Mouse (Mus musculus): ENCODE measurements at regions not wholly inside any gene's neighbourhood (a gene's known extent, or its start where the extent isn't known, plus 50 kb on each side); places are given as distances from the start of the nearest gene placed in this dataset.

DNA sequence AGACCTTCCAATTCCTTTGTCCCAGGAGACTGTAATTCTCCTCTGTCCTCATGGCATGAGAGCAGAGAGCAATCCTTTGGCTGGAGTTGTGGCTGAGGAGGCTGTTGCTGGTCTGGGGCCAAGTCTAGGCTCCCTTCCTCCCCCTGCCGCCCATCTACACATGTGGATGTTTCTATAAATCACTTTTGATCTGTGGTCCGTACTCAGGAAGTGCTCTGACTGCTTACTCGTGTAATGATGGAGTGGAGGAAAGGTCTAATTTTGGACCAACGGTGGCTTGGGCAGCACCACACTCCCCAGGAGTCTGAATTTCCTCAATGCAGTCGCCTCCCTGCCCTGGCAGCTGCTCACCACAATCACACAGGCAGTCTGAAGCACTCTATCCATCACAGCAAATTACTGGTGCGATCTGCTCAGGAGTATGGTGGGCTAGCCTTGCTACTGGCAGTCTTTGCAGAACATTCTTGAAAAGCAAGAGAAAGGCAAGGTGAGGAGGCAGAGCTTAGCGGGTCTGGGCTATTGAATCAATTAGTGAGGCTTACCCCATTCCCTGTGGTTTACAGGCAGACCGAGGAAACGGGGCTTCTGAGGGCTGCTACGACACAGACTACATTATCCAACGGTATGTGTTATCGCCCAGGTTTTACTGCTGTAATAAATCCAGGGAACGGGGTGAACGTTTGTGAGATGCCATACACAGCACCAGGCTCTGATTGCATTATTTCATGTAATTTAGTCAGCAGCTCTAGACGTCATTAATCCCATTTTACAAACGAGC, 104.3 kb upstream of the Veph1 start:
- no peak for TF ChIP-seq CTCF (IDR thresholded peaks at IDR 0.05; ENCODE audit: low read depth)
- no peak for TF ChIP-seq EP300 (IDR thresholded peaks at IDR 0.05; ENCODE audit: low read depth)

All from heart, postnatal 0 days (tissue).